Mouse (Mus musculus) G1E (cell line): ENCODE measurements around the gene Cish.

Source experiments
- CTCF ChIP-seq: IDR thresholded peaks from 2 replicates; pipeline ENCODE4 v1.5.1; 2012; ENCODE audit warnings: low read depth, low read length, inconsistent platforms, mixed read lengths
- GATA1 ChIP-seq: IDR thresholded peaks from 2 replicates; pipeline ENCODE4 v1.6.1; 2012; ENCODE audit warnings: borderline replicate concordance, low read length, inconsistent platforms, mixed read lengths
- POLR2AphosphoS5 ChIP-seq: IDR thresholded peaks from 2 replicates; pipeline ENCODE4 v1.6.1; 2012; ENCODE audit warnings: low read depth, low read length, inconsistent platforms; ENCODE audit not compliant: insufficient replicate concordance
- TAL1 ChIP-seq: conservative IDR thresholded peaks from 2 replicates; pipeline ENCODE4 v1.6.1; 2012; ENCODE audit warnings: low read depth, low read length, inconsistent platforms, mixed read lengths

DNA sequence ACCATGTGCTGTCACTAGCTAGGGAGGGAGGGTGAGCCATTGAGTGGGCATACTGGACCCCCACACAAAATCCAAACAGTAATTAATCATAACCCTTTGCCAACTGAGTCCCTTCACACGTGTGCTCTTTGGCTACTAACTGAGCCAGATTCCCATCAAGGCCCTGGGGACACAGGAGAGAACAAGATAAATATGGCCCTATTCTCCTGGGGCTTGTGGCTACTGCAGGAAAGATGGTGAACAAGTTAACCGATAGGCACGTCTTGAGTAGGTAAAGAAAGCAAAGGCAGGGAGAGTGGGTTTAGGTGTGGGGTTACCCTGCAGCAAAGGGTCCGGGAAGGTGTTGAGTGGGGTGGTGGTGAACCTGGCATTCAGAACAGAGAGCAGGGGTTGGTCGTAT, 8.1 kb downstream of the Cish start:
- no peak for TF ChIP-seq POLR2AphosphoS5
- no peak for TF ChIP-seq CTCF
- TF ChIP-seq TAL1 = no peak
- TF ChIP-seq GATA1 = no peak
